Mouse (Mus musculus) hindbrain, embryonic 12.5 days (tissue): ENCODE data around the gene Cdk5. TPM values are rescaled to one million over a fixed set of nuclear protein-coding genes. Genes with fewer than 3 reads are reported as not detected.
"Not testable (repeated sequence)": the region's sequence is repeated elsewhere in the genome, so short reads cannot be mapped to it uniquely, and the experiment has no call there.

ENCODE experiments used
- ATAC-seq: fragments of 200-750 bp; cut with Nextera tagmentation; 2 replicates; pipeline ENCODE4 v1.8.0; 2017; ENCODE audit warnings: moderate TSS enrichment; ENCODE audit not compliant: low FRiP score
- H3K27ac ChIP-seq: fragments of 300-500 bp; sonication (generic); 2 replicates; pipeline ENCODE4 v1.5.1; 2016; ENCODE audit warnings: mild to moderate bottlenecking
- H3K27me3 ChIP-seq: fragments of 300-500 bp; sonication (generic); 2 replicates; pipeline ENCODE4 v1.6.1; 2016; ENCODE audit warnings: mild to moderate bottlenecking
- H3K36me3 ChIP-seq: fragments of 300-500 bp; sonication (generic); 2 replicates; pipeline ENCODE4 v1.6.1; 2016; ENCODE audit warnings: mild to moderate bottlenecking
- H3K4me1 ChIP-seq: fragments of 300-500 bp; sonication (generic); 2 replicates; pipeline ENCODE4 v1.6.1; 2016
- H3K4me2 ChIP-seq: fragments of 300-500 bp; sonication (generic); replicated peaks from 2 replicates; pipeline ENCODE4 v1.6.1; 2016; ENCODE audit warnings: mild to moderate bottlenecking
- H3K4me3 ChIP-seq: fragments of 300-500 bp; sonication (generic); 2 replicates; pipeline ENCODE4 v1.5.1; 2016; ENCODE audit warnings: mild to moderate bottlenecking
- H3K9ac ChIP-seq: fragments of 300-500 bp; sonication (generic); 2 replicates; pipeline ENCODE4 v1.6.1; 2016; ENCODE audit warnings: mild to moderate bottlenecking, moderate library complexity
- H3K9me3 ChIP-seq: fragments of 300-500 bp; sonication (generic); replicated peaks from 2 replicates; pipeline ENCODE4 v1.6.1; 2016; ENCODE audit warnings: mild to moderate bottlenecking
- WGBS: fragments of 180-500 bp; shearing (Covaris S2); methylation state at CpG from one replicate; pipeline ENCODE4 v1.1.7; 2016; 5-methylcytosine and 5-hydroxymethylcytosine counted together
- polyA plus RNA-seq: library from polyadenylated mRNA; unstranded; fragments of >200 nt; fragmentation: Nextera tagmentation; extraction: Ambion mirVana; gene quantifications from 2 replicates; pipeline ENCODE4 v1.2.1, GENCODE M21; 2016

Gene Cdk5
- polyA plus RNA-seq, 1 experiment from 2014 or later, result 61.0 TPM

DNA sequence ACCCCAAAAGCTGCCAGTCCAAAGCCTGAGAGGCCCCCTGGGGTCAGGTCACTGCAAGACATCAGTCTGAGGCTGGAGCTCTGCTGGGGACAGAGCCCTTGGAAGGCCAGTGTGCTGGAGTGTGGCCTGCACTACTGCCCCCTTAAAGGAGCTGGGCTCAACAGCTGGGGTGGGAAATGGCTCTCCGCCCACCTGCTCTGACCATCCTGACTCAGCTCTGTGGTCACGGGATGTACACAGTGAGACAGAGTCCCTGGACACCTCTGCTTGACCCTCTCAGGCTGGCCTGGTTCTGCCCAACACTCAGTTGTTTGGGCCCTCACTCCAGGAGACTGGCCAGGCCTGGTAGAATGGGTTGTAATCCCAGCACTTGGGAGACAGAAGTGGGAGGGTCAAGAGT, 13.9 kb downstream of the Cdk5 start:
- no peak for ATAC-seq
- H3K27me3 ChIP-seq, result peaks cover 3% of the 10 kb centered on the region; the same call in 1 of the 2 replicates
- no peak overlapping the region for H3K27ac ChIP-seq
- no peaks in the 10 kb centered on the region for H3K9me3 ChIP-seq
- no peak overlapping the region for H3K4me2 ChIP-seq
- H3K9ac ChIP-seq, result no peak overlapping the region
- H3K4me1 ChIP-seq, result peaks cover 11% of the 10 kb centered on the region
- H3K4me3 ChIP-seq, result no peak overlapping the region
- peaks cover 29% of the 10 kb centered on the region for H3K36me3 ChIP-seq
- WGBS, result 79% methylated on average over 2 of the region's 2 CpGs

DNA sequence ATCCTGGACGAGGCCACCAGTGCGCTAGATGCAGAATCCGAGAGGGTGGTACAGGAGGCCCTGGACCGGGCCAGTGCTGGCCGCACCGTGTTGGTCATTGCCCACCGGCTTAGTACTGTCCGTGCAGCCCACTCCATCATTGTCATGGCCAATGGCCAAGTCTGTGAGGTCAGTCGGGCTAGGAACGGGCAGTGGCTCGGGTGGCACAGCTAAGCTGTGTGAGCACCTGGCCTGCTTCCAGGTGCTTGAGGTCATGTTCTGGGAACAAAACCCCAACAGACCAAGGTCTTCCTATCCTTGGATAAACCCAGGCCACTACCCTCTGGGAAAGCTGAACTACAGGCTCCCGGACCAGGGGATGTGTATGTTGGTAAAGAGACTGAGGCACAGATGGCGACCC, 14.7 kb downstream of the Cdk5 start:
- Histone ChIP-seq H3K27ac (no peak overlapping the region), H3K4me2 (no peak overlapping the region), H3K27me3 (peaks cover under 1% of the 10 kb centered on the region; the same call in 1 of the 2 replicates), H3K36me3 (peaks cover 34% of the 10 kb centered on the region), H3K4me3 (no peak overlapping the region), H3K4me1 (peaks cover 7% of the 10 kb centered on the region), H3K9me3 (no peaks in the 10 kb centered on the region), H3K9ac (no peak overlapping the region)
- 95% methylated on average over 13 of the region's 13 CpGs for WGBS
- no peak for ATAC-seq

DNA sequence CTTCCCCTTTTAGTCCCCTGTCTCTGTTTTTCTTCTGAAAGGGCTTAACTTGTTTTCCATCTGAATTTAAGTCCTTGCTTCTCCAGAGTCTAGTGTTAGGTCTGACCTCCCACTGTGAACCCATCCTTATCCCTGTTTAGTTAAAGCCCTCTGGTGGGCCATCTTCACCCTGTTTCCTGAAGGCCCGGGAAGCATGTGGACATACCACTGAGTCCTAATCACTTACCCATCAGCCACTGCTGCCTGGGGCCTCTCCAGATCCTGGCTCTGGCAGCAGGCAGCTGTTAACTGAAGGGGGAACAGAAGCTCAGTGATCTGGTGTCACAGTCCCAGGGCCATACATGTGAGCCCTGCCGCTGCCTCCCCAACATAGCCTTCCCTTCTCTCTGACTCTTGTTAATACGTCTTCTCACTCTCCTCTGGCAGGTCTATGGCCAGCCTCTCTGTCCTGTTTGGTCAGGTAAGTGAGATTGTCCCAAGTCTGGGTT, 17.9 kb downstream of the Cdk5 start:
- Histone ChIP-seq H3K36me3 (peaks cover 63% of the 10 kb centered on the region), H3K4me2 (no peak overlapping the region), H3K27ac (no peak overlapping the region), H3K27me3 (no peaks in the 10 kb centered on the region), H3K9me3 (no peaks in the 10 kb centered on the region), H3K9ac (no peak overlapping the region), H3K4me1 (no peaks in the 10 kb centered on the region), H3K4me3 (no peak overlapping the region)
- no peak for ATAC-seq
- 73% methylated on average over 3 of the region's 3 CpGs for WGBS

DNA sequence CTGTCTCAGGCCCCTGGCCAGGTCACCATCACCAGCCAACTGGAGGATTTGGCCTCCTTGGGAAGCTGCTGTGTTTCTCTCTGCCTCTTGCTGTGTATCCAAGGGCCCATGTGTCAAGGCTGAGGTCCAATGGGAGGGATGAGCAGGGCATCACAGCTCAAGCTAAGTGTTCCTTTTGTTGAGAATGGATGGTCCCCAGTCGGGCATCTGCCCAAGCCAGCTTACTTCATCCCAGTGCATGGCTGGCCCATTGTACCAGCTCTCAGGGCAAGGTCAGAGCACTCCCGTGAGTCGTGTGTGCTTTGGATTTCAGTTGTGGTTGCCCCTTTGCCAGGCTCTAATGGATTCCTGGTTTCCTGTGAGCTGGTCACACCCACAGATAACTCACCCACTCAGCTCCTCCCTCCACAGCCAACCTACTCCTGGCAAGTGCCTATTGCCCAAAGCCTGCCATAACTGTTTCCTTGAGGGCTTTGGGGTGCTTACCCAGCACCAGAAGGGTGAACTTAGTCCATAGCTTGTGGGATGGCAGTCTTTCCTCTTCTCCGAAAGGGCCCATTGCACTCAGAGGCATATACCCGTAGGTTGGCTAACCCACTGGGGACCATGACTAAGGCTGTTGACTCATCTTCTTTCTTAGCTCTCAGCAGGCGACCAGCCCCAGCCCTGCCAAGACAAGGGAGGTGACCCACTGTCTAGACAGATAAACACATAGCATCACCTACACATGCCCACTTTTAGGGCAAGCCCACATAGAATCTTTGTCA, 18.6 kb downstream of the Cdk5 start:
- WGBS, result 74% methylated on average over 6 of the region's 6 CpGs
- no peaks in the 10 kb centered on the region for H3K27me3 ChIP-seq
- H3K27ac ChIP-seq, result no peak overlapping the region
- peaks cover 68% of the 10 kb centered on the region for H3K36me3 ChIP-seq
- H3K4me1 ChIP-seq, result no peaks in the 10 kb centered on the region
- H3K9ac ChIP-seq, result no peak overlapping the region
- H3K4me2 ChIP-seq, result no peak overlapping the region
- no peak overlapping the region for H3K4me3 ChIP-seq
- ATAC-seq, result no peak
- no peaks in the 10 kb centered on the region for H3K9me3 ChIP-seq

DNA sequence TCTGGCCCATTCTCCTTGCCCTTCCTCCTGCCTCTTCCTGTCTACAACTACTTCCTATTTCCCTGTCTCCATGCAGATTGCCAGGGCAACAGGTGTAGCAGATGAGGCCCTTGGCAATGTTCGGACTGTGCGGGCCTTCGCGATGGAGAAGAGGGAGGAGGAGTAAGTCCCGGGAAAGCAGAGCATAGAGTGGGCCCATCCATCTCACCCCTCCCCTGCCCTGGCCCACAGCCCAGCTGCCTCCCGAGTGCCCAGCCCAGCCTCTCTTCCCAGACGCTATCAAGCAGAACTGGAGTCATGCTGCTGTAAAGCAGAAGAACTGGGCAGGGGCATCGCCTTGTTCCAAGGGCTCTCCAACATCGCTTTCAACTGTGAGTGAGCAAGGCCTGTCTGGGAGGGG, 21.4 kb downstream of the Cdk5 start:
- H3K9ac ChIP-seq, result no peak overlapping the region
- WGBS, result 75% methylated on average over 9 of the region's 9 CpGs
- H3K36me3 ChIP-seq, result peaks cover 54% of the 10 kb centered on the region
- H3K4me2 ChIP-seq, result no peak overlapping the region
- H3K4me1 ChIP-seq, result no peaks in the 10 kb centered on the region
- H3K27ac ChIP-seq, result no peak overlapping the region
- ATAC-seq, result no peak
- H3K4me3 ChIP-seq, result no peak overlapping the region
- H3K27me3 ChIP-seq, result no peaks in the 10 kb centered on the region
- H3K9me3 ChIP-seq, result no peaks in the 10 kb centered on the region

DNA sequence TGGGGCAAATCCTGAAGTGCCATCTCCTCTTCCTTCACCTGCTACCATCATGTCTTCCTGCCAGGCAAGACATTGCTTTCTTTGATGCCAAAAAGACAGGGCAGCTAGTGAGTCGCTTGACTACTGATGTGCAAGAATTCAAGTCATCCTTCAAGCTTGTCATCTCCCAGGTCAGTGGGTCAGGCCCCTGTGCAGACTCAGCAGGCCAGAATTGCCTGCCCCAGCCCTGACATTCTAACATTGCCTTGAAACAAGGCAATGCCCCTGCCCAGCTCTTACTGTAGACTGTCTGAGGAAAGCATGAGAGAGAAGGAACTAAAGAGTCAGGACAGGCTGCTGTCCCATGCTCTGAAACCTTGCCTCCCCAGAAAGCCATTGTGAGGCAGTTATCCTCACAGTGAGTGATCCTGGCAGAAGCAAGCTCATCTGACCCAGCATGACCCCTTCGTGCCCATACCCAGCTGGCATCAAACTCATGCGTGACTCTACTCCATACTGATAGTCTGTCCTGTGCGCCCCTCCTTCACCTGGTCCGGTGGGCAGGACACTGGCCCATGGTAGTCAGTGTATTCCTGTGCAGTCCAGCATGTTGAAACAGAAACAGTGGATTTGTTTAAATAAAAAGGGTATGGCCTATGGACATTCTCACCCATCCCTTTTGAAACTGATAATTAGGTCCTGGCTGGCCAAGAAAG, 22.3 kb downstream of the Cdk5 start:
- Histone ChIP-seq H3K4me2 (no peak overlapping the region), H3K36me3 (peaks cover 46% of the 10 kb centered on the region), H3K9me3 (no peaks in the 10 kb centered on the region), H3K4me1 (no peaks in the 10 kb centered on the region), H3K4me3 (no peak overlapping the region), H3K9ac (no peak overlapping the region), H3K27ac (no peak overlapping the region), H3K27me3 (no peaks in the 10 kb centered on the region)
- no peak for ATAC-seq
- WGBS, result 95% methylated on average over 5 of the region's 5 CpGs

DNA sequence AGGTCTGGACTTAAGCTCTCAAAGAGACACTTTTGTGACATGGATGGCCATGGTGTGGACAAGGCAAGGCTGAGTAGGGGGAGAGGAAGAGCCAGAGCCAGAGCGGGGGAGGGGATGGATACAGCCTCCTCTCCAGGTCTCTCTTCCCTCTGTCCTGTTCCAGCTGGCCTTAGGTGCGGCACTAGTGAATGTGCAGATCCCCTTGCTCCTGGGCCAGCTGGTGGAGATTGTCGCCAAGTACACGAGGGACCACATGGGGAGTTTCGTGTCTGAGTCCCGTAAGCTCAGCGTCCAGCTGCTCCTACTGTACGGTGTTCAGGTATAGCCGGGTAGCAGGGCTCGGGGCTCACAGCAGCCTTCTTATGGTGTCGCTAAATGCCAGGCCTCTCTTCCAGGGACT, 23.0 kb downstream of the Cdk5 start:
- 87% methylated on average over 11 of the region's 11 CpGs for WGBS
- Histone ChIP-seq H3K27ac (no peak overlapping the region), H3K9me3 (no peaks in the 10 kb centered on the region), H3K4me1 (no peaks in the 10 kb centered on the region), H3K4me3 (no peak overlapping the region), H3K9ac (no peak overlapping the region), H3K27me3 (no peaks in the 10 kb centered on the region), H3K4me2 (no peak overlapping the region), H3K36me3 (peaks cover 42% of the 10 kb centered on the region)
- no peak for ATAC-seq

DNA sequence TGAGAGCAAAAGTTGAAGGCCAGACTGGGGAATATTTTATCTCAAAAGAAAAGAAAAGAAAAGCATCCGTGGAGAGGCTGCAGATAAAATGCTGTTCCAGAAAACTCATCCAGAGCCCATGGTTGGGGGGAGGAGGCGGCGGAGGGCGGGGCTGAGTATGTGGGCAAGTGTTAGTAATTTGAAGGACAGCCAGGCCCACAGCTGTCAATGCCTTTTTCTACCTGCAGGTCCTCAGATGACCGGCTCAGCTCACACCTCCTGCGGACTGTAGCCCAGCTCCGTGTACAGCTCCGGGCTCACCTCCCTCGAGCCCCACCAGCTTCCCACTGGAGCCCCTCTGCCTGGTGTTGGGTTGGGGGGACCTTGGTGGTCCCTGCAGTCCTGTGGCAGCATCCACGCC, 23.6 kb downstream of the Cdk5 start:
- Histone ChIP-seq H3K9me3 (no peaks in the 10 kb centered on the region), H3K27ac (no peak overlapping the region), H3K4me3 (no peak overlapping the region), H3K4me2 (no peak overlapping the region), H3K36me3 (peaks cover 41% of the 10 kb centered on the region), H3K4me1 (no peaks in the 10 kb centered on the region), H3K27me3 (no peaks in the 10 kb centered on the region), H3K9ac (no peak overlapping the region)
- WGBS, result 90% methylated on average over 10 of the region's 10 CpGs
- ATAC-seq, result no peak

DNA sequence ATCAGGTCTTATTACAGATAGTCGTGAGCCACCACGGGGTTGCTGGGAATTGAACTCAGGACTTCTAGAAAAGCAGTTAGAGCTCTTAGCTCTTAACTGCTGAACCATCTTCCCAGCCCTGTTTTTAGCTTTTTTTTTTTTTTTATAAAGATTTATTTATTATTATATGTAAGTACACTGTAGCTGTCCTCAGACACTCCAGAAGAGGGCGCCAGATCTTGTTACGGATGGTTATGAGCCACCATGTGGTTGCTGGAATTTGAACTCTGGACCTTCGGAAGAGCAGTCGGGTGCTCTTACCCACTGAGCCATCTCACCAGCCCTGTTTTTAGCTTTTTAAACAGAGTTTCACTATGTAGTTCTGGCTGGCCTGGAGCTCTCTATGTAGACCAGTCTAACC, 27.1 kb downstream of the Cdk5 start:
- ATAC-seq, H3K27me3 ChIP-seq, H3K4me3 ChIP-seq, H3K27ac ChIP-seq, H3K9me3 ChIP-seq, H3K4me2 ChIP-seq, H3K9ac ChIP-seq, H3K4me1 ChIP-seq: not testable (repeated sequence)
- 91% methylated on average over 6 of the region's 6 CpGs for WGBS
- H3K36me3 ChIP-seq, result peaks cover 14% of the 10 kb centered on the region

DNA sequence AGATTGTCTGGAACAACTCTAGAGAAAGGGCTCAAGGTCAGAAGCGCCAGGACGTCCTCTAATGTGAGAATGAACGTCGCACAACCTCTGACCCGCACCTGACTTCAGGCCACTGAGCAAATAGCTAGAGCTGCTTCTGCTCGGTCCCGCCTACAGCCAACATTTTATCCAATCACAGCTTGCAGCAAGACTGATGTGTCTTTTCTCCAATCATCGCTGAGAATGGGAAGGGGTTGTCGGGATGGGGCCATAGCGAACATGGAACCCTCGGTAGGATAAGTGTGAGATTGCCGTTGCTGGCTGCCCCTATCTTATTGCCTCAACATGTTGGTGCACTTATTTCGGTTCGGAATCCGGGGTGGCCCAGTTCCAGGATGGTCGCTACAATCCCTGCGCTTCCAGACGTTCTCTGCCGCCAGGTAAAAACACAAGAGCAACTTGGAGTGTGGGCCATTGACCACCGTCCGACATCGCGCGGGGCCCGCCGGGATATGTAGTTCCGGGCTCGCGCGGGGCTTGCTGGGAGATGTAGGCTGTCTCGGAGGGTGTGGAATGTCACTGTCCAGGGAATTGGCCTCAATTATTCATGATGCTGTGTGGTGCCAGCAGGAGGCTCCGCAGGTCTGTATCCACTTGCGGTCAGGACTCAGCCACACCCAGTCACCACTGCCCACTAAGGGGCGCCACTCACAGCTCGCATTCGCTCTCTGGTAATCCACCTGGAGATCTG, 29.0 kb downstream of the Cdk5 start:
- Histone ChIP-seq H3K4me1 (no peaks in the 10 kb centered on the region), H3K27ac (peak overlapping the region; percentile 67), H3K27me3 (peaks cover 7% of the 10 kb centered on the region; the same call in 1 of the 2 replicates), H3K36me3 (no peaks in the 10 kb centered on the region), H3K4me3 (peak overlapping the region; percentile 48), H3K9ac (peak overlapping the region; percentile 49; the same call in 1 of the 2 replicates), H3K4me2 (peak overlapping the region; percentile 45), H3K9me3 (no peaks in the 10 kb centered on the region)
- 2% methylated on average over 36 of the region's 36 CpGs for WGBS
- ATAC-seq, result peak; percentile 97

DNA sequence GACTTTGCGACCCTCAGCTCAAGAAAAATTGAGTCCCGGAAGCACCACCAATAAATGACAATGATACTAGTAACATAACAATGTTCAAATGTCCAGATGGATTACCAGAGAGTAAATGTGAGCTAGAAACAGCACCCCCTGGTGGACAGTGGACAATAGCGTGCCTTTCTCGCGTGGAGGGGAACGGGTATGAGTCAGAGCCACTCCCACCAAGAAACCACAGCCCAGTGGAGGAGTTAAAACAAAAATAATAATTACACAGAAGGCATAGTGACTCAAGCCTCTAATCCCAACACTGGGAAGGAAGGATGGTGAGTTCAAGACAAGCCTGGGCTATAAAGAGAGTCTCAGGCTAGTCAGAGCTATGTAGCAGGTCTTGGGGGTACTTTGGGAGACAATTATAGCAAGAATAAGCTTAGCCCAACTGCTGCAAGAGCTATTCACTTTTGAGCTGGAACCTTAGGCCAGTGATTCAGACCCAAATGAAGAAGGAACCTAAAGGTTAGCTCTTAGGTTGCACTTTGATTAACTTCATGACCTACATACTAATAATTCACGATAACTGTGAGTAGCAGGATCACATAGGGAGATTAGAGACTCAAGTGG, 29.8 kb downstream of the Cdk5 start, which contains the start of gene Abcb8:
TSS of gene Abcb8 (plus strand) at position 272 of the 606 bp plus-strand sequence.
- Histone ChIP-seq H3K4me3 (peak within 1 kb of the TSS; percentile 48), H3K9ac (peak within 1 kb of the TSS; percentile 49; the same call in 1 of the 2 replicates), H3K27ac (peak within 1 kb of the TSS; percentile 67), H3K9me3 (no peaks in the 10 kb centered on the region), H3K27me3 (peaks cover 14% of the 10 kb centered on the region), H3K36me3 (no peaks in the 10 kb centered on the region), H3K4me1 (no peaks in the 10 kb centered on the region; the same call in 1 of the 2 replicates), H3K4me2 (peak within 1 kb of the TSS; percentile 45)
- 22% methylated on average over 7 of the region's 7 CpGs for WGBS
- ATAC-seq, result no peak

DNA sequence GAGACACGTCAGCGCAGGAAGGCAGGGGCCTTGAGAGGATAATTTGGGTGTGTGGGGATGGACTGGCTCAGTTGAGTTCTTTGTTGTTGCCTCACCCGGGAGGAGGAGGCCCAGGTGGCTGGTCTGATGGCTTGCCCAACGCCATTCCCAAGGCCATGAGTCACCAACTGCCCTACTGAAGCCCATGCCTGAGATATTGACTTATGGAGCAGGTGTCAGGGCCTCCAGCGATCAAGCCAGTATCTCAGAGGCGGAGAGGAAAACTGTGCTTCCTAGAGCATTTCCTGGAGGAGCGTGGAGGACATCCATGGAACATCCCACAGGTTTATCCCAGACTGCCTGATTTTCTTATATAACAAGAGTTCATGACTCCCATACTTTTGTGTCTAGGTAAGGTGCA, 30.6 kb downstream of the Cdk5 start:
- H3K4me1 ChIP-seq, result peaks cover 7% of the 10 kb centered on the region
- H3K27ac ChIP-seq, result no peak overlapping the region
- H3K27me3 ChIP-seq, result peaks cover 22% of the 10 kb centered on the region
- no peaks in the 10 kb centered on the region for H3K36me3 ChIP-seq
- 82% methylated on average over 7 of the region's 7 CpGs for WGBS
- H3K9me3 ChIP-seq, result no peaks in the 10 kb centered on the region
- no peak overlapping the region for H3K9ac ChIP-seq
- H3K4me3 ChIP-seq, result no peak overlapping the region
- no peak overlapping the region for H3K4me2 ChIP-seq
- ATAC-seq, result no peak
